Mouse (Mus musculus) layer of hippocampus, adult 11-12 months (tissue): Measurements from ENCODE around the gene Lcn10.
A peak's percentile ranks its signal among the peaks of the same experiment; 100 is the strongest.
"Not testable (repeated sequence)": the region's sequence is repeated elsewhere in the genome, so short reads cannot be mapped to it uniquely, and the experiment has no call there.

Experiments used
- DNase-seq: peaks from one replicate; pipeline ENCODE4 v3.0.0; 2022; ENCODE audit warnings: low spot score

Lcn10 gene

DNA sequence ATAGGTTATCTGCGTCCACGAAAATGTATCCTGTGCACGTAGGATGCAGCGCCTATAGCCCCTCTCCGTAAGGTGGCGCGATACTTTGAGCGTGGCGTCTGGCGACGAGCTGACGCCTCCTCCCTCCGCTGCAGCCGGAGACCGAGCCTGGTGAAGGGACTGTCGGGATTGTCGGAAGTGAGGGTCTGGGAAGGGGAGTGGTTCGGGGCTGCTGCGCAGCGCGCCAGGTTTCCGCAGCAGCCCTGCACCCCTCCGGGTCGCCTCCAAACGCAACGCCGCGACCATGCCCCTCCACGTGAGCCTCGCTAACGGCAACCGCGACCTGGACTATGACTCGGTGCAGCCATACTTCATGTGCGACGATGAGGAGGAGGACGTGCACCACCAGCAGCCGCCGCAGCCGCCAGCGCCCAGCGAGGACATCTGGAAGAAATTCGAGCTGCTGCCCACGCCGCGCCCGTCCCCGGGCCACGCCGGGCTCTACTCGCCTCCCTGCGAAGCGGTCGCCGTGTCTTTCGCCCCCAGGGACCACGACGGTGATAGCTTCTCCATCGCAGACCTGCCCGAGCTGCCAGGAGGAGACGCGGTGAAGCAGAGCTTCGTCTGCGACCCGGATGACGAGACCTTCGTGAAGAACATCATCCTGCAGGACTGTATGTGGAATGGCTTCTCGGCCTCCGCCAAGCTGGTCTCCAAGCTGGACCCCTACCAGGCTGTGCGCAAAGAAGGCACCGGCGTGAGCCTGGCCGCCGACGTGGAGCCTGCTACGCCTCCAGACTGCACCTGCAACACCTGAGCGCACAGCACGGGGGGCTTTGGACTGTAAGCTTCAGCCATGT is 24.3 kb downstream of the Lcn10 start, which contains the start of gene Bmyc:
Bmyc (plus strand) TSS at position 97 of the 839 bp plus-strand sequence.
- DNase-seq: peak; percentile 87

DNA sequence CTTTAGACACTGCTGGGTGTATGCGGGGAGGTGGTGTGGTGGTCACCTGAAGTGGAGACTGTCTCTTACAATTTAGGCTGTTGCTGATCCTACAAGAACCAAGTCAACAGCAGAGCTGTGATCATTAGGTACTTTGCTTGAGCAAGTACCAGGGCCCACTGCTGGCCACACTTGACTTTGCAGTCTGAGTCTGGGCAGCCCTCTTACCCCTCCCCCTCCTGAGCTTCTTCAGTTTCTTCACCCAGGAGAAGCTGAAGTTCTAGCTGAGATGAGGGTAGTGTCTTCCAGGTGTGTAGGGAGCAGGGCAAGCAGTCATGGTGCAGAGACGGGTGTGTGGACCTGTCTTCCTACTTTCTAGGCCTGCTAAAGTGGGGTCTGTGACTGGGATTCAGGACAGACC is 25.6 kb downstream of the Lcn10 start:
- peak; percentile 56 for DNase-seq

DNA sequence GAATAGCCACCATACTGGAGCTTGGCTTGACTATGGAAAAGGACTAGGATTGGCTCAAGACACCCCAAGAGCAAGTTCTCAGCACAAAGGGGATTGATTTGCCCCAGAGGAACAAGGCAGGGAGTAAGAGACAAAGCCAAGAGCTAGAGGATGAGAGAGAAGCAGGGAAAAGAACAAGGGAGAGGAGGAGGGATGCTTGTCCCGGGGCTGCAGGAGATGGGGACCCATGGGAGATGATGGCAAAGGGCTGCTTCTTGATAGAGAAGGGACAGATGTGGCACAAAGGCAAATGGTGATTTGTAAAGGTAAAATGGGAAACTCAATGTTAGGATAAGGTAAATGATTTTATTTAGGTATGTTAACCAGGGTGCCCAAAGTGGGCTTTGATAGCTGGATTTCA is 26.5 kb downstream of the Lcn10 start:
- not testable (repeated sequence) for DNase-seq

DNA sequence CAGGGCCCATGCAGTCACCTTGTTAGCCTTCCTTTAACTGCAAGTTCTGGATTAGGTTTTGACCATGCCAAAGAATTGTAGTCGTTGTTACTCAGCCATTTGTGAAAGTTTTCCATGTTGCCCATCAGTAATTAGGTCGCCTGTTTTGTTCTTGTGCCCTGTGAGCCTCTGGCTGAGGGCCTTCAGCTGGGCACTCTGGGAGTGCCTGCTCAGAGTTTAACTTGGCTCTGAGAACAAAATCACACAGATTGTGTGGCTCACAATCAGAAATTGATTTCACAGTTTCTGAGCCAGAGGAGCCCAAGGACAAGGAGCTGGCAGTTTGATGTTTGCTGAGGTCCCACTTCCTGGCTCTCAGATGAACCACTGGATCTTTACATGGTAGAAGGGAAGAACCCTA is 27.3 kb downstream of the Lcn10 start:
- not testable (repeated sequence) for DNase-seq

DNA sequence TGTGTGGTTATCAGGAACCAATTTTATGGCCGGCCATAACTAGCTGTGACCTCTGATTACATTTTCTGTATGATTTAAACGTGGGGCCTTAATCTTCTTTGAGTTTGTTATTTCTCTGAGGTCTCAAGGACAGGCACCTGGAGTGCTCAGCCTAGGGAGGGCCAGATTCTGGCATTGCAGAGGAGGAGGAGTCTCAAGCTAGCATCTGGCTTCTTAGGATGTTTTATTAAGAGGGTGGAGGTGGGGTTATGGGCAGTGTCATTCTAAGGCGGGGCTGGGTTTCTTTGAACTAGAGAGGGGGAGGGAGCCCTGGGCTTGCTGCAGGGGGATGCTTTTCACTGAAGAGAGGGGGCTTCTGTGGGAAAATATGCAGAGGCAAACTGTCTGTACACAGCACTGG is 29.1 kb downstream of the Lcn10 start:
- not testable (repeated sequence) for DNase-seq

DNA sequence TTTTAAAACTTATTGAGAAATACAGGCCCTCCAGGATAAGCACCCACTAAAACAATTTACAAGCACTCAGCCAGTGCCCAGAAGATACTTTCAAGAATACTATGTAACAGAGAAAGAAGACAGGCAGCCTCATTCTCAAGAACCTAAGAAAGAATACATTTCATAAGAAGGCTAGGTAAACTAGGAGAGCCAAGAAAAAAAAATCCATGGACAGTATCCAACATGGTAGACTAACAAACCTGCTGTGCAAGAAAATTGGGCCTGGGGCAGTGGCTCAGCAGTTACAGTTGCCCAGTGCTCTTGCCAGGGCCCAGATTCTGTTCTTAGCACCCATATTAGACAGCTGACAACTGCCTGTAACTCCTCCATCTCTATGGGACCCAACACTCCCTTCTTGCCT is 34.7 kb downstream of the Lcn10 start:
- DNase-seq: no peak

DNA sequence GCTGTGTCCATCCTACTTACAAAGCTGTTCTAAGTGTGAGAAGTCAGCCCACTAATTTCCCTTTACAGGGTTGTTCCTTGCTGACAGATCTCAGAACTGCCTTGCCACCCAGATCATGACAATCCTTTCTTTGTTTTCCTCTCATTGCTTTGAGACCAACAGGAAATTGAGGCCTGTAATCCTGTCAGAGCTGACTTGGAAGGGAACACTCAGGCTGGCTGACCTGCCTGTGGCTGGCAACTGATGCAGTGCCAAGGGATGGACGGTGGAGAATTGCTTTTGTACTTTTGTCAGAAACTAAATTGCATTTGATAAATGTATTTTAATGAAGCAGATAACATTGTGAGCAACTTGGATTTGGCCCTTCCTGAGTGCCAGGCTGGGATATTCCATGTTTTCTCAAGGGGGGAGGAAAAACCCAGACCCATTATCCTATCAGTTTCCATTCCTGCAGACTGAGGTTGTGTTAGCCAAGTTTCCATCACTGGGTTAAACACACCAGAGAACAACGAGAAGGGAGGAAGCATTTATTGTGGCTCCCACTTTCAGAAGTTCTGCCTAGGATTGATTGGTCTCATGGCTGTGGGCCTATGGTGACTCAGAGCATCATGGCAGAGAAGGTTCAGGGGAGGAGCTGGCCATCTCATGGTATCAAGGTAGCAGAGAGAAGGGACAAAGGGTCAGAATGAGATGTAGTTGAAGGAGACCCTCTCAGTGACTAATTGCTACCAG is 50.8 kb downstream of the Lcn10 start:
- no peak for DNase-seq
